10 mouse cellular contexts compared by ENCODE assay signal in the genomic region with DNA sequence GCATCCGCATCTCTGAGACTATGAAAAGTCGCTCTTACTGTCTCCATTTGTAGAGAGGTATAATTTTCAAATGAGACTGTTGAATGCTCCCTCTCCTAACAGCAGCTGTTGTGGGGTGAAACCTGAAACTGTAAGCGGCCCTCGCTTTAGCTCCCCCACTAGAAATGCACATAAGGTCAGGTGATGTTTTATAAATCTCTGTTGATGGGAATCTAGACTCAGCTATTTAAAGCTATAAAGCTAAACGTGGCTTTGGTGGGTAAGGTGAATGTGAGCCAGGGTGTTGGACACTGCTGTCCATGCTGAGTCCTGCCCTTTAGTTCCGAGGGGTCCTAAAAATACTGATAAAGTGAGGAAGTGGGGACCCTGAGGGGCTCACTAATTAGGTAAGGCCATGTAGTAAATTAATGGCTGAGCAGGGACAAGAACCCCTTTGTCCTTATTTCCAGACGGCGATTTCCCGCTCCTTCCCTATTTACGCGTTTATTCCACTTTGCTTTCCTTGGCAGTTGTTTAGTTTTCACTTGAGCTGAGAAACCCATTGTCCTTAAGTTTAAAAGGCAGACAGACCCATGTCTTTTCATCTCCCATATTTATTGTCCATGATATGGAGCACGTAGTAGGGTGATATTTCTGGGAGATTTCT. TPM values are rescaled to one million over a fixed set of nuclear protein-coding genes. Genes with fewer than 3 reads are reported as not detected.
DNase-seq lines count a peak whose midpoint lies in the region; ATAC-seq lines count a peak whose summit lies in the region.
"Had no signal": no experiment of that assay in that cellular context is flagged by ENCODE, and none has a peak within 500 bp of the region (broad histone marks: within the 10 kb centered on the region; RNA-seq: fewer than 3 reads in every experiment).

No protein-coding gene starts in this region.

- H3K27ac ChIP-seq in kidney, embryonic 16.5 days (ENCODE audit: low read length) = peak overlapping the region; percentile 41; the same call in 1 of the 2 replicates
- no peak overlapping the region for H3K27ac ChIP-seq in embryonic facial prominence, embryonic 14.5 days (replicated peaks; ENCODE audit: low read depth, low read length)
- H3K27ac ChIP-seq in hindbrain, embryonic 11.5 days (ENCODE audit: low read depth, low read length) = peak overlapping the region; percentile 97
- peak overlapping the region; percentile 96 for H3K27ac ChIP-seq in midbrain, embryonic 13.5 days
- H3K27ac ChIP-seq: macrophage had no signal

- WGBS in kidney, embryonic 16.5 days = 23% methylated on average over 12 of the region's 12 CpGs
- WGBS in embryonic facial prominence, embryonic 14.5 days = 41% methylated on average over 12 of the region's 12 CpGs
- 36% methylated on average over 12 of the region's 12 CpGs for WGBS in hindbrain, embryonic 11.5 days
- WGBS in midbrain, embryonic 13.5 days = 32% methylated on average over 12 of the region's 12 CpGs

- H3K9ac ChIP-seq in kidney, embryonic 16.5 days (replicated peaks; ENCODE audit: low read length) = peak overlapping the region; percentile 36; the same call in 1 of the 2 replicates
- H3K9ac ChIP-seq in embryonic facial prominence, embryonic 14.5 days (ENCODE audit: low read depth, low read length) = no peak overlapping the region
- peak overlapping the region; percentile 53 for H3K9ac ChIP-seq in hindbrain, embryonic 11.5 days (ENCODE audit: low read depth, low read length)
- H3K9ac ChIP-seq in midbrain, embryonic 13.5 days (replicated peaks) = peak overlapping the region; percentile 92

- no peaks in the 10 kb centered on the region for H3K9me3 ChIP-seq in kidney, embryonic 16.5 days (ENCODE audit: low read length)
- no peaks in the 10 kb centered on the region for H3K9me3 ChIP-seq in embryonic facial prominence, embryonic 14.5 days (ENCODE audit: control insufficient read depth, low read length)
- no peaks in the 10 kb centered on the region for H3K9me3 ChIP-seq in hindbrain, embryonic 11.5 days (ENCODE audit: control insufficient read depth, low read length)
- no peaks in the 10 kb centered on the region for H3K9me3 ChIP-seq in midbrain, embryonic 13.5 days

- no peak overlapping the region for H3K4me3 ChIP-seq in kidney, embryonic 16.5 days (ENCODE audit: low read length)
- H3K4me3 ChIP-seq in embryonic facial prominence, embryonic 14.5 days (ENCODE audit: low read depth, low read length) = no peak overlapping the region
- H3K4me3 ChIP-seq in hindbrain, embryonic 11.5 days (ENCODE audit: low read depth, low read length) = peak overlapping the region; percentile 86
- peak overlapping the region; percentile 86 for H3K4me3 ChIP-seq in midbrain, embryonic 13.5 days (replicated peaks)

- peak overlapping the region; percentile 24 for H3K4me2 ChIP-seq in kidney, embryonic 16.5 days (replicated peaks; ENCODE audit: low read depth, low read length)
- H3K4me2 ChIP-seq in embryonic facial prominence, embryonic 14.5 days (ENCODE audit: low read depth, low read length) = peak overlapping the region; percentile 56
- H3K4me2 ChIP-seq in hindbrain, embryonic 11.5 days (replicated peaks; ENCODE audit: low read depth, low read length) = peak overlapping the region; percentile 72
- peak overlapping the region; percentile 82 for H3K4me2 ChIP-seq in midbrain, embryonic 13.5 days (replicated peaks)

- ATAC-seq in kidney, embryonic 16.5 days (ENCODE audit: low FRiP score, low TSS enrichment) = no peak
- ATAC-seq in embryonic facial prominence, embryonic 14.5 days (ENCODE audit: low read depth) = no peak
- no peak for ATAC-seq in hindbrain, embryonic 11.5 days (ENCODE audit: low FRiP score)
- ATAC-seq in midbrain, embryonic 13.5 days = no peak

- no peaks in the 10 kb centered on the region for H3K36me3 ChIP-seq in kidney, embryonic 16.5 days (ENCODE audit: insufficient read depth, low read length)
- H3K36me3 ChIP-seq in embryonic facial prominence, embryonic 14.5 days (ENCODE audit: control insufficient read depth, insufficient read depth, low read length) = no peaks in the 10 kb centered on the region
- H3K36me3 ChIP-seq in hindbrain, embryonic 11.5 days (ENCODE audit: control insufficient read depth, insufficient read depth, low read length) = no peaks in the 10 kb centered on the region
- H3K36me3 ChIP-seq in midbrain, embryonic 13.5 days = no peaks in the 10 kb centered on the region

- peaks cover 65% of the 10 kb centered on the region for H3K4me1 ChIP-seq in kidney, embryonic 16.5 days (ENCODE audit: insufficient read depth, low read length)
- H3K4me1 ChIP-seq in embryonic facial prominence, embryonic 14.5 days (ENCODE audit: control insufficient read depth, insufficient read depth, low read length) = peaks cover 37% of the 10 kb centered on the region
- peaks cover 14% of the 10 kb centered on the region for H3K4me1 ChIP-seq in hindbrain, embryonic 11.5 days (replicated peaks; ENCODE audit: control insufficient read depth, insufficient read depth, low read length)
- H3K4me1 ChIP-seq in midbrain, embryonic 13.5 days (replicated peaks) = peaks cover 82% of the 10 kb centered on the region

- no peak for DNase-seq in kidney, postnatal 10 days
- DNase-seq in embryonic facial prominence, embryonic 14.5 days (ENCODE audit: low spot score) = peak; percentile 60
- DNase-seq in hindbrain, embryonic 11.5 days (ENCODE audit: low spot score) = peak; percentile 33
- DNase-seq in thymus, postnatal 36 days = no peak
- DNase-seq in thymus, postnatal 10 days (ENCODE audit: low spot score in 2 of 2) = no peak
- DNase-seq in adrenal gland, postnatal 4 days (ENCODE audit: low spot score in 2 of 2) = no peak
- DNase-seq: kidney, postnatal 36 days had no signal

- H3K27me3 ChIP-seq in kidney, embryonic 16.5 days (ENCODE audit: insufficient read depth, low read length) = no peaks in the 10 kb centered on the region
- H3K27me3 ChIP-seq in embryonic facial prominence, embryonic 14.5 days (replicated peaks; ENCODE audit: control insufficient read depth, insufficient read depth, low read length) = no peaks in the 10 kb centered on the region
- no peaks in the 10 kb centered on the region for H3K27me3 ChIP-seq in hindbrain, embryonic 11.5 days (ENCODE audit: control insufficient read depth, insufficient read depth, low read length)
- H3K27me3 ChIP-seq in midbrain, embryonic 13.5 days = no peaks in the 10 kb centered on the region

RNA-seq across cellular contexts. Expression of a gene that starts 3.8 kb away (rescaled TPM):
- polyA plus RNA-seq in kidney, embryonic 16.5 days (2015; fragmentation: Nextera tagmentation; extraction: Ambion mirVana) = 22.9 and 25.0 TPM in 2 replicates
- polyA plus RNA-seq in embryonic facial prominence, embryonic 14.5 days (2014; fragmentation: Nextera tagmentation; extraction: Ambion mirVana) = 33.8 and 34.7 TPM in 2 replicates
- 85.6 and 91.3 TPM in 2 replicates for polyA plus RNA-seq in hindbrain, embryonic 11.5 days (2014; fragmentation: Nextera tagmentation; extraction: Ambion mirVana)
- polyA plus RNA-seq in midbrain, embryonic 13.5 days (2015; fragmentation: Nextera tagmentation; extraction: Ambion mirVana) = 73.8 and 76.2 TPM in 2 replicates
- total RNA-seq in adrenal gland, postnatal 4 days (2021) = 10 to 100 TPM; 27.1 to 29.9 TPM

Comparison
In these comparisons a context has a peak if more than half of its experiments do, and no peak if none do; other contexts are left out.
1. H3K4me2 ChIP-seq: peak in every context shown above with its lines; median percentile 82 in midbrain, embryonic 13.5 days; 72 in hindbrain, embryonic 11.5 days; 56 in embryonic facial prominence, embryonic 14.5 days; 24 in kidney, embryonic 16.5 days.
2. H3K4me3 ChIP-seq: peak in hindbrain, embryonic 11.5 days (single experiment) and midbrain, embryonic 13.5 days (single experiment); none in kidney, embryonic 16.5 days (single experiment) and embryonic facial prominence, embryonic 14.5 days (single experiment).
3. DNase-seq: peak in embryonic facial prominence, embryonic 14.5 days (single experiment) and hindbrain, embryonic 11.5 days (single experiment); none in kidney, postnatal 10 days (single experiment), thymus, postnatal 36 days (0 of 2), thymus, postnatal 10 days (0 of 2) and adrenal gland, postnatal 4 days (0 of 2).